Mouse (Mus musculus) CD4-positive naive resting alpha-beta T cell, adult 76 days (primary cell): ENCODE data around the gene Emsy. TPM values are rescaled to one million over a fixed set of nuclear protein-coding genes. Genes with fewer than 3 reads are reported as not detected.

ENCODE experiments used
- total RNA-seq: library from RNA; stranded (reverse); gene quantifications from one replicate; pipeline ENCODE4 v1.2.4, GENCODE M21; 2023

Emsy gene
- 94.1 TPM for total RNA-seq

DNA sequence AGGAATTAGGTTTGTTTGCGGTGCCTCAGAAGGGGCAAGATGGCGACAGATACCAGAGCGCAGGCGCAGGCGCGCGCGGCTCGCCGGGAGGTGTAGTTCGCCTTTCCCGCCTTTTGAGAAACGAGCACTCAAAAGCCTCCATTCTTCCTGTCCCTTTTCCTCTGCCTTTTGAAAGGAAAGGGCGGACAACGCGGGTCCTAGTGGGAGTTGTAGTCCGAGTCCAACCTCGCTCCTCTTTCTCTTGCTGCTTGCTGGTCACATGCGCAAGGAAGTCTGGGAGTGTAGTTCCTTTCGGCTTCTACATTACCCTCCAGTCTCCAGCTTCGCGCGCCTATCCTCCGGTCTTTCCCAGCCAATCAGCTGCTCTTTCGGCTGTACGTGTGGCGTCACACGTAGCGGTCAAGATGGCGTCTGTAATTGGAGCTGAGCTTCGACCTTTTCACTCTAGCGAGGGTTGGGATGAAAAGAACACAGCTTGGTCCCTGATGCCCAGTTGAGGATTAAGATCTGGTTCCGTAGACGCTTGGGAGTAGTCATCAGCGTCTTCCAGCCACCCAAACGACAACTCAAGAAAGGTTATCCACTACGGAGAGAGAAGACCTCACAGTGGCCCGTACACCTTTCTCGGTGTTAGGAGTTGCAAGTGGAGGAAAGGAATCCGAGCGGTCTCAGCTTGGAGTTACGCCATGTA lies at the start of gene Emsy:
TSS of gene Emsy (minus strand) at position 253 of the 691 bp plus-strand sequence.

DNA sequence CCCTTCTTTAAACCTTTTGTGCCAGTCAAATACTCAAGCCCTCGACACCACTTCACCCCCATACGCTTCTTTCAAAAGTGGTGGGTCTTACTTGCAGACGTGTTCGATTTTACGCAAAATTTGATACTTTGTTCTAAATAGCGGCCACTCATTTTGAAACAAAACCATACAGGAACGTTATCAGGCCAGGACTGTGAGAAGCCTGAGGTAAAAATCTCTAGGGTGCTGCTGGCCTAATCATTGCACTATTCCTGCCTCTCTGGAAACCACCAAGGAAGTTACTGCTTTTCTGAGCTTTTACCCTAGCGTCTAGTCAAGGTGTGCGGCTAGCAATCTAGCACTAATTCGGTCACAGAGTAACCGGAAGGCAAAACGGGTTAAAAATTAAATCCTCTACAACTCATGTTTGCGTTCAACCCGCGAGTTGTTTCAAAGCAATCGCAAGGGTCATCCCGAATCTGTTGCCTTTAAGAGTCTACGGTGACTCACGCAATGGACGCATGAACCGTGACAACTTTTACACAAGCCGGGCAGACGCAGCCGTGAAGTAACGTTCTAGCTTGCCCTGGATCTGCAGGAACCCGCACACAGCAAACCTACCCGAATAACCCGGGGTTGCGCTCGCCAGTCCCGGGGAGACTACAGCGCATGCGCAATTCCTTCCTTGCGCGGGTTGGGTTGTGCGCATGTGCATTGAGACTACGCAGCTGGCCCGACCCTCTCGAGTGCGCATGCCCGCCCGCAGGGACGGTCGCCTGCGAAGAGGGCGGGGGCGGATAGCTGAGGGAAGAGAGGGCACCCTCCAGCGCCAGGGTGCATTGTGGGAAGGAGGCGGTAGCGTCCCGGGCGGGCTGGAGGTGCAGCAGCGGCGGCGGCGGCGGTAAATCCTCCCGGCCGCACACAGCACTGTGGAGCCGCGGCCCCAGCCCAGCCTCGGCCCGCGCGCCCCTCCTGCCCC lies 46.0 kb upstream of the Emsy start, which contains the start of gene Thap12:
TSS of gene Thap12 (plus strand) at position 821 of the 958 bp plus-strand sequence.

Other genes starting within 250 kb of the Emsy start
- not detected for gene Gucy2d, start 216.4 kb downstream of the Emsy start, total RNA-seq
- gene Lrrc32, start 167.5 kb downstream of the Emsy start, total RNA-seq = 5.2 TPM
- 68.7 TPM for gene Thap12, start 46.3 kb upstream of the Emsy start, total RNA-seq
- gene Wnt11, start 178.3 kb upstream of the Emsy start, total RNA-seq = 0.15 TPM